Mouse (Mus musculus) megakaryocyte, embryonic 14.5 days (primary cell): ENCODE results near the gene Bbc3.

Experiments used
- FLI1 ChIP-seq: IDR thresholded peaks from 2 replicates; pipeline ENCODE4 v1.6.1; 2012; ENCODE audit warnings: low read length, inconsistent platforms, mixed read lengths
- GATA1 ChIP-seq: IDR thresholded peaks from 3 replicates; pipeline ENCODE4 v1.6.1; 2012; ENCODE audit warnings: mixed read lengths, low read length, inconsistent platforms, borderline replicate concordance

GRCm38 (mm10) chr7:16284001-16284400 lies 24.2 kb upstream of the Bbc3 start:
- no peak for TF ChIP-seq GATA1
- no peak for TF ChIP-seq FLI1
